Mouse (Mus musculus): ENCODE results near the gene Gstm2. TPM values are rescaled to one million over a fixed set of nuclear protein-coding genes. Genes with fewer than 3 reads are reported as not detected.
A peak's percentile ranks its signal among the peaks of the same experiment; 100 is the strongest.
"Not testable (repeated sequence)": the region's sequence is repeated elsewhere in the genome, so short reads cannot be mapped to it uniquely, and the experiment has no call there.

The Gstm2 gene
- polyA plus RNA-seq, 1 experiment from 2014 or later: 212 TPM

DNA sequence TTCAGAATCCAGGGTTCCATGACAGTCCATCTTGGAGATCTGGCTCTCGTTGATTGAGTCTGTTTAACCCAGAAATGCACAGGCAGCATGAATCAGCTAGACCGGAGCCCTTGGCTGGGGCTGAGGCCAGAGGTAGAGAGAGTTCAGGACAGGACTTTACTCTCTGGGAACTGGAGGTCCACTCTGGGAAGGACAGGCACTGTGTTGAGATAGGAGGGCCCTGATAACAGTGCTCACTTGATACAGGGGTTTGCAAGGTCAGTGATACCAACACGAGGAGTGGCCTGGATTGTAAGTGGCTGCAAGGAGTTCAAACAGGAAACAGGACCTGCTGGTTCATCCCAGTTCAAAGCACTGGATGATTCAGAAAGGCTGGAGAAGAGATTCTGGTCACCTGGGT is 8.6 kb downstream of the Gstm2 start:
- Histone ChIP-seq H3K27me3 (replicated peaks; ENCODE audit: control insufficient read depth, insufficient read depth, low read length) (no peaks in the 10 kb centered on the region), H3K27ac (ENCODE audit: low read length) (peak overlapping the region; percentile 74), H3K9ac (ENCODE audit: low read depth, low read length) (no peak overlapping the region), H3K4me2 (ENCODE audit: low read depth, low read length) (no peak overlapping the region), H3K36me3 (ENCODE audit: control insufficient read depth, insufficient read depth, low read length) (no peaks in the 10 kb centered on the region), H3K4me3 (ENCODE audit: low read length) (no peak overlapping the region), H3K9me3 (ENCODE audit: control insufficient read depth, low read length) (no peaks in the 10 kb centered on the region), H3K4me1 (ENCODE audit: control insufficient read depth, insufficient read depth, low read length) (peaks cover 15% of the 10 kb centered on the region)
- peak; percentile 96 for ATAC-seq
- 49% methylated on average over 3 of the region's 3 CpGs for WGBS

DNA sequence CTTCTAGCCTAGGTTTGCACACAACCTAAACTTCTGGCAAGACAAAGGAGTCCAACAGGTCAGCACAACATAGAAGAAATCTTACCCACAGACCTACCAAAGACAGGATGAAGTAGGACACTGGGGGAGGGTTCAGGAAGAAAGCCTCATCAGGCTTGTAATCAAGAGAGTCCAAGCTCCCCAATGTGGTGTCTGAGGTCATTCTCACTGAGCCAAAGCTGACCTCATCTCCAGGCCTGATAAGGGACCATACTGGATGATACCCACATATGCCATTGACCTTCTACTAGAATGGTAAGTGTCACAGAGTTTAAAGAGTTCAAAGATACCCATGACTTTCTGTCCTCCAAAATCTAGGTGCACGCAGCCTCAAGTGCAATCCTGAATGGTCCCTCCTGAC is 12.0 kb downstream of the Gstm2 start:
- Histone ChIP-seq H3K9me3 (ENCODE audit: control insufficient read depth, low read length) (no peaks in the 10 kb centered on the region), H3K36me3 (ENCODE audit: control insufficient read depth, insufficient read depth, low read length) (no peaks in the 10 kb centered on the region), H3K4me2 (ENCODE audit: low read depth, low read length) (no peak overlapping the region), H3K4me3 (ENCODE audit: low read length) (no peak overlapping the region), H3K27ac (ENCODE audit: low read length) (no peak overlapping the region), H3K9ac (ENCODE audit: low read depth, low read length) (no peak overlapping the region), H3K27me3 (replicated peaks; ENCODE audit: control insufficient read depth, insufficient read depth, low read length) (no peaks in the 10 kb centered on the region), H3K4me1 (ENCODE audit: control insufficient read depth, insufficient read depth, low read length) (peaks cover 11% of the 10 kb centered on the region)
- WGBS: 100% methylated on average over 1 of the region's 1 CpGs
- no peak for ATAC-seq

GRCm38 (mm10) chr3:107972070-107972469 is 14.2 kb downstream of the Gstm2 start:
- Histone ChIP-seq H3K4me1 (ENCODE audit: control insufficient read depth, insufficient read depth, low read length) (peaks cover 7% of the 10 kb centered on the region), H3K27me3 (replicated peaks; ENCODE audit: control insufficient read depth, insufficient read depth, low read length) (no peaks in the 10 kb centered on the region), H3K9me3 (ENCODE audit: control insufficient read depth, low read length) (no peaks in the 10 kb centered on the region), H3K9ac (ENCODE audit: low read depth, low read length) (no peak overlapping the region), H3K36me3 (ENCODE audit: control insufficient read depth, insufficient read depth, low read length) (no peaks in the 10 kb centered on the region), H3K27ac (ENCODE audit: low read length) (no peak overlapping the region), H3K4me2 (ENCODE audit: low read depth, low read length) (no peak overlapping the region), H3K4me3 (ENCODE audit: low read length) (no peak overlapping the region)
- WGBS: 48% methylated on average over 3 of the region's 3 CpGs
- 0 out of 2 replicates have a peak, but pooled peaks have one; percentile 32 for ATAC-seq

- not testable (repeated sequence) for H3K9ac ChIP-seq (ENCODE audit: low read depth, low read length); ATAC-seq; H3K36me3 ChIP-seq (ENCODE audit: control insufficient read depth, insufficient read depth, low read length); H3K4me3 ChIP-seq (ENCODE audit: low read length); H3K27ac ChIP-seq (ENCODE audit: low read length); H3K27me3 ChIP-seq (replicated peaks; ENCODE audit: control insufficient read depth, insufficient read depth, low read length); H3K4me2 ChIP-seq (ENCODE audit: low read depth, low read length); H3K4me1 ChIP-seq (ENCODE audit: control insufficient read depth, insufficient read depth, low read length); H3K9me3 ChIP-seq (ENCODE audit: control insufficient read depth, low read length)
- 64% methylated on average over 3 of the region's 3 CpGs for WGBS
Observed at GRCm38 (mm10) chr3:107971101-107971500, 15.2 kb downstream of the Gstm2 start.

- Histone ChIP-seq H3K27ac (ENCODE audit: low read length) (no peak within 1 kb of the TSS), H3K4me1 (ENCODE audit: control insufficient read depth, insufficient read depth, low read length) (peaks cover 20% of the 10 kb centered on the region), H3K36me3 (ENCODE audit: control insufficient read depth, insufficient read depth, low read length) (no peaks in the 10 kb centered on the region), H3K4me2 (ENCODE audit: low read depth, low read length) (peak within 1 kb of the TSS; percentile 43), H3K4me3 (ENCODE audit: low read length) (peak within 1 kb of the TSS; percentile 29), H3K9me3 (ENCODE audit: control insufficient read depth, low read length) (no peaks in the 10 kb centered on the region), H3K9ac (ENCODE audit: low read depth, low read length) (0 out of 2 replicates have a peak within 1 kb of the TSS, but pooled peaks have one; percentile 10), H3K27me3 (replicated peaks; ENCODE audit: control insufficient read depth, insufficient read depth, low read length) (no peaks in the 10 kb centered on the region)
- 40% methylated on average over 13 of the region's 13 CpGs for WGBS
- peak; percentile 82 for ATAC-seq
Observed at GRCm38 (mm10) chr3:107968724-107969395, 17.4 kb downstream of the Gstm2 start, which contains the start of gene Gstm3. Gene Gstm3 (minus strand): TSS chr3:107969283.

GRCm38 (mm10) chr3:107966631-107967030 is 19.6 kb downstream of the Gstm2 start:
- 90% methylated on average over 5 of the region's 5 CpGs for WGBS
- no peak overlapping the region for H3K4me3 ChIP-seq (ENCODE audit: low read length)
- H3K27me3 ChIP-seq (replicated peaks; ENCODE audit: control insufficient read depth, insufficient read depth, low read length): no peaks in the 10 kb centered on the region
- ATAC-seq: no peak
- peaks cover 16% of the 10 kb centered on the region for H3K4me1 ChIP-seq (ENCODE audit: control insufficient read depth, insufficient read depth, low read length)
- no peak overlapping the region for H3K27ac ChIP-seq (ENCODE audit: low read length)
- no peak overlapping the region for H3K4me2 ChIP-seq (ENCODE audit: low read depth, low read length)
- H3K9ac ChIP-seq (ENCODE audit: low read depth, low read length): no peak overlapping the region
- no peaks in the 10 kb centered on the region for H3K36me3 ChIP-seq (ENCODE audit: control insufficient read depth, insufficient read depth, low read length)
- H3K9me3 ChIP-seq (ENCODE audit: control insufficient read depth, low read length): no peaks in the 10 kb centered on the region

GRCm38 (mm10) chr3:107965592-107965991 is 20.7 kb downstream of the Gstm2 start:
- peaks cover 16% of the 10 kb centered on the region for H3K4me1 ChIP-seq (ENCODE audit: control insufficient read depth, insufficient read depth, low read length)
- H3K4me2 ChIP-seq (ENCODE audit: low read depth, low read length): no peak overlapping the region
- no peaks in the 10 kb centered on the region for H3K9me3 ChIP-seq (ENCODE audit: control insufficient read depth, low read length)
- no peak overlapping the region for H3K27ac ChIP-seq (ENCODE audit: low read length)
- H3K27me3 ChIP-seq (replicated peaks; ENCODE audit: control insufficient read depth, insufficient read depth, low read length): no peaks in the 10 kb centered on the region
- 41% methylated on average over 1 of the region's 1 CpGs for WGBS
- H3K36me3 ChIP-seq (ENCODE audit: control insufficient read depth, insufficient read depth, low read length): no peaks in the 10 kb centered on the region
- no peak for ATAC-seq
- H3K4me3 ChIP-seq (ENCODE audit: low read length): no peak overlapping the region
- no peak overlapping the region for H3K9ac ChIP-seq (ENCODE audit: low read depth, low read length)

DNA sequence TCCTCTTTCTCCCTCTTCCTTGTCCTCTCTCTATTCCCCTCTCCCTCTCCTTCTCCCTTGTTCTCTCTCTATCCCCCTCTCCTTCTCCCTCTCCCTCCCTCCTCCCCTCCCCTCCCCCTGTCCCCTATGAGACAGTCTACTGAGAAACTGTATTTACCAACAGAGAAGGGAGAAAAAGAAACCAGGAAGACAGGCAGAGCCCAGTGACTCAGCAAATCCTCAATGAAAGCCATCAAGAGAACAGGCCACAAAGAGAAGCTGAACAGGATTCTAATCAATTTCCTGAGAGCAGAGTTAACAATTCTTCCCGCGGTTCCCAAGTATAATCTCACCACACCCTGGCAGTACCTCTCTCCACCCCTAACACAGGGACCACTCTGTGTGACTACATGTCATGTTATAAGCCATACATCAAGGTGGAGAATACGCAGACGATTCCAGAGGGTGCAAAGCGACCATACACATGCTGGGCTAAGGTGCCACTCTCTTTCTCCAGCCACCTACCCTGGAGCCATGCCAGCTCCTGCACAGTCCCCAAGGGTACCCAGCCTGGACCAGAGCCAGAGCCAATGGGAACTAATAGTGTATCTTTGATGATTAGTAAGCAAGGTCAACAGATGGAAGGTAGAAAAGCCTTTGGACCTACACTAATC is 21.5 kb downstream of the Gstm2 start:
- Histone ChIP-seq H3K36me3 (ENCODE audit: control insufficient read depth, insufficient read depth, low read length) (no peaks in the 10 kb centered on the region), H3K9ac (ENCODE audit: low read depth, low read length) (no peak overlapping the region; the same call in 1 of the 2 replicates), H3K27me3 (replicated peaks; ENCODE audit: control insufficient read depth, insufficient read depth, low read length) (no peaks in the 10 kb centered on the region), H3K4me1 (ENCODE audit: control insufficient read depth, insufficient read depth, low read length) (peaks cover 15% of the 10 kb centered on the region), H3K4me3 (ENCODE audit: low read length) (no peak overlapping the region), H3K9me3 (ENCODE audit: control insufficient read depth, low read length) (no peaks in the 10 kb centered on the region), H3K27ac (ENCODE audit: low read length) (peak overlapping the region; percentile 80), H3K4me2 (ENCODE audit: low read depth, low read length) (no peak overlapping the region)
- ATAC-seq: peak; percentile 59
- WGBS: 47% methylated on average over 5 of the region's 5 CpGs

DNA sequence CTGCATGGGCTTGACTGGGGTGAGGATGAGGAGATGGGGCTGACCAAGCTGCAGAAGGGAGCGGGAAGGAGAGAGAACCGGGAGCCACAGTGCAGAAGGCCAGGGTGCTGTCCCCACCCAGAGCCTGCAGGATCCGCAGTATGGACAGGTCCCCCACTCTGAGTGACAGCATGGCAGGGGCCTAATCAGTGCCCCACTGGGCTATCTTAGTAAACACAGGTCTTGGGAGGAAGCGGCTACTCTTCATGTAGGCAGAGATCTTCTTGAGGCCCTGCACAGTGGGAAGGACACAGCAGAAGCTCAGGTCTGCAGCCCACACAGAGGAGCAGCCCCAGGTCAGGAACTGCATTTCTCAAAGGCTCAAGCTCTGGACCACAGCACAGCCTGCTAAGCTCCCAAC is 22.2 kb downstream of the Gstm2 start:
- 79% methylated on average over 4 of the region's 4 CpGs for WGBS
- Histone ChIP-seq H3K9ac (ENCODE audit: low read depth, low read length) (no peak overlapping the region), H3K4me2 (ENCODE audit: low read depth, low read length) (no peak overlapping the region), H3K4me1 (ENCODE audit: control insufficient read depth, insufficient read depth, low read length) (peaks cover 12% of the 10 kb centered on the region), H3K27me3 (replicated peaks; ENCODE audit: control insufficient read depth, insufficient read depth, low read length) (no peaks in the 10 kb centered on the region), H3K9me3 (ENCODE audit: control insufficient read depth, low read length) (no peaks in the 10 kb centered on the region), H3K36me3 (ENCODE audit: control insufficient read depth, insufficient read depth, low read length) (no peaks in the 10 kb centered on the region), H3K27ac (ENCODE audit: low read length) (peak overlapping the region; percentile 67), H3K4me3 (ENCODE audit: low read length) (no peak overlapping the region)
- ATAC-seq: no peak
